Mouse (Mus musculus): ENCODE results near the gene Nkpd1. TPM values are rescaled to one million over a fixed set of nuclear protein-coding genes. Genes with fewer than 3 reads are reported as not detected.
"Not testable (repeated sequence)": the region's sequence is repeated elsewhere in the genome, so short reads cannot be mapped to it uniquely, and the experiment has no call there.

Gene Nkpd1
- polyA plus RNA-seq, 1 experiment from 2014 or later: 0.83 TPM

DNA sequence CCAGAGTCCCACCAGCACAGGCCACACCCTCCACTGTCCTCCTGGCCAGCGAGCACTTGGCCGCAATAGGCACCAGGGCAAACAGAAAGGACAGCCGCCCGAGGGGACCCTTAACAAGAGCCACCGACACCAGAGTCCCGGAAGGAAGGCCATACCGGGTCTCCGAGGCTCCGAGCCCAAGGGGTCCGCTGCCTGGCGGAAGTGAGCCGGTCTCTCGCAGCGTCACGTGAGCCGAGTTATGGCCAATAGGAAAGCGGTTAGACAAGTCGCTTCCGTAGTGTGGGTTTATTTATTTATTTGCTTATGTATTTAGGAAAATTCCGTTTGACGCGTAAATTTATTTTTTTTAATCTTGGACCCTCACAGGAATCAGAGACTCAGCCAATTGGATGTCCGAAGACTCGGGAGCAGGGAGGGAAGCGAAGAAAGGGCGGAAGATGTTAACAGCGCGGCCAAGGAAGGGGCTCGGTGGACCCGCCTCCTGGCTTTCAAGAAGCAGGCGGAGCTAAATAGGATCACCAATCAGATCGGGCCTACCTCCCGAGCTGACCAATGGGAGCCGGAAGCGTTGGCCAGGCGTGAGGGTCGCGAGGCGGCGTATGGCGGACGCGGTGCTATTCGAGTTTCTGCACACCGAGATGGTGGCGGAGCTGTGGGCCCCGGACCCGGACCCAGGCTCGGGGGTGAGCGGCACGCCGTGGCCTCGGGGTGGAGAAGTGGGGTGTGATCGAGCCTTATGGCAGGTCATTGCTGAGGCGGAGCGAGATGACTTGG is 9.3 kb upstream of the Nkpd1 start, which contains the start of the genes Bloc1s3 and Trappc6a:
Gene Bloc1s3 (minus strand): TSS at position 218 of the 774 bp plus-strand sequence.
Gene Trappc6a (plus strand): TSS at position 246 of the 774 bp plus-strand sequence.
- no peaks in the 10 kb centered on the region for H3K36me3 ChIP-seq
- H3K27me3 ChIP-seq (replicated peaks): no peaks in the 10 kb centered on the region
- WGBS: under 1% methylated on average over 56 of the region's 56 CpGs
- peak within 1 kb of the TSS; percentile 91 for H3K4me3 ChIP-seq (replicated peaks)
- H3K27ac ChIP-seq: peak within 1 kb of the TSS; percentile 77
- no peaks in the 10 kb centered on the region for H3K9me3 ChIP-seq
- peaks cover 21% of the 10 kb centered on the region for H3K4me1 ChIP-seq
- peak; percentile 95 for ATAC-seq (ENCODE audit: insufficient read depth, low FRiP score, low read depth)
- peak within 1 kb of the TSS; percentile 62 for H3K9ac ChIP-seq
- H3K4me2 ChIP-seq: peak within 1 kb of the TSS; percentile 98

DNA sequence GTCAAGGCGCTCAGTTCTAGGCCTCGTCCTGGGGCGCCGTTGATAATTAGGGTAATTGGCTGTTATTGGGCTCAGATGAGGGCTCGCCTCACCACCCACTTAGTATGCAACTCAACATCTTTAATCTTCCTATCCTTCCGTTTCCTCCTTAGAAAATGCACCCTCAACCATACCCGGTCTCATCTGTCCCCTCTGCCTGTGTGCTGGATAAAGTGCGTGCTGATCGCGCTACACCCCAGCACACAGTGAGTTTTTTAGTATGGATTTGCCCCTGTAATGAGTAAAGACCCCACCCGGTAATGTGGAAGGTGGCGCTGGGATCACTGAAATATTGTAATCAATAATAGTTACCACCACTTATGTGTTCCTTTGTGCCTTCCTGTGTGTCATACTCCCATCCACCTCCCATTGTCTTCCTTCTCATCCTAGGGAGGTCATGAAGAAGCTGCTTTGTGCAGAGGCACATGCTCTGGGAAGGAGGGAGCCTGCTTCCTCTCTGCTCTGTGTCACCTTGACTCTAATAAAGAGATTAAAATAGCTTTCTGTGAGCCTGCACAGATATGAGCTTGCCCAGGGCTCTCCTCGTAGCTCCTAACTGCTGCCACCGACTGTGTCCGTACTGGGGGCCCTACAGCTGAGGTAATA is 8.6 kb upstream of the Nkpd1 start:
- 6% methylated on average over 15 of the region's 15 CpGs for WGBS

GRCm38 (mm10) chr7:19509786-19510185 is 7.9 kb upstream of the Nkpd1 start:
- H3K27ac ChIP-seq: no peak overlapping the region
- 95% methylated on average over 7 of the region's 7 CpGs for WGBS
- no peak overlapping the region for H3K9ac ChIP-seq

More for the DNA sequence above, 8.6 kb upstream of the Nkpd1 start:
- Histone ChIP-seq H3K4me1 (peaks cover 21% of the 10 kb centered on the region), H3K27ac (peak overlapping the region; percentile 77), H3K27me3 (replicated peaks) (no peaks in the 10 kb centered on the region), H3K4me3 (replicated peaks) (peak overlapping the region; percentile 91), H3K9me3 (no peaks in the 10 kb centered on the region), H3K4me2 (peak overlapping the region; percentile 98), H3K36me3 (no peaks in the 10 kb centered on the region), H3K9ac (peak overlapping the region; percentile 62)
- ATAC-seq (ENCODE audit: insufficient read depth, low FRiP score, low read depth): no peak; the same call in 1 of the 2 replicates

DNA sequence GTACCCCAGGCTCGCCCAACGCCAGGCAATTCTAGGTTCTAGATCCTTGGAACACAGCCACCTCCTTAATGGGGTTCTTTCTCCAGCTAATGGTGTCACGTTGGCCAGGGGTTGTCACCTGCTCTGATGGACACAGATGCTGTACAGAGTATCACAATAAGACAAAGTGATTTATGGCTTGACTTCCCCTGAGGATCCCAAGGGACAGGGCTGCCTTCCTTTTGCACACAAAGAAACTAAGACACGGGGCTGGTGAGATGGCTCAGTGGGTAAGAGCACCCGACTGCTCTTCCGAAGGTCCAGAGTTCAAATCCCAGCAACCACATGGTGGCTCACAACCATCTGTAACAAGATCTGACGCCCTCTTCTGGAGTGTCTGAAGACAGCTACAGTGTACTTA is 5.7 kb upstream of the Nkpd1 start:
- not testable (repeated sequence) for H3K36me3 ChIP-seq; H3K9ac ChIP-seq; H3K9me3 ChIP-seq; H3K4me3 ChIP-seq (replicated peaks); H3K4me2 ChIP-seq; ATAC-seq (ENCODE audit: insufficient read depth, low FRiP score, low read depth); H3K27ac ChIP-seq; H3K27me3 ChIP-seq (replicated peaks)
- H3K4me1 ChIP-seq: peaks cover 17% of the 10 kb centered on the region
- 87% methylated on average over 7 of the region's 7 CpGs for WGBS

More at GRCm38 (mm10) chr7:19509786-19510185, 7.9 kb upstream of the Nkpd1 start:
- Histone ChIP-seq H3K4me3 (replicated peaks) (no peak overlapping the region), H3K9me3 (no peaks in the 10 kb centered on the region), H3K4me1 (peaks cover 21% of the 10 kb centered on the region), H3K36me3 (no peaks in the 10 kb centered on the region), H3K27me3 (replicated peaks) (no peaks in the 10 kb centered on the region), H3K4me2 (peak overlapping the region; percentile 98)
- no peak for ATAC-seq (ENCODE audit: insufficient read depth, low FRiP score, low read depth)

DNA sequence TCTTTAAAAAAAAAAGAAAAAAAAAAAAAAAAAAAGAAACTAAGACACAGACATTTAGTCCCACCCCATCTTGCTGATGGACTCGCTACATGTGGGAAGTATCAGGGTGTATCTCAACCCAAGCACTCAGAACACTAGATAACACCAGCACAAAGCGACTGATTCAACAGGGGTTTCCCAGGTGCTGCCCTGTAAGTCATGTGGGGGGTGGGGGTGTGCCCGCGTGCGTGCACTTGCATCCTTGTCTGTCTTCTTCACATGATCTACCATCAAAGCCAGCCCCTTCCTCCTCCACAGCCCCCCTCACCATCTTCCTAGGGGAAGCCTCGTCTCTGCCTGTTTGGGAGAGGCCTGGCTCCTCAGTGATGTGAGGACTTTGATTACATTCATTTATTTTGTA is 5.3 kb upstream of the Nkpd1 start:
- 74% methylated on average over 6 of the region's 6 CpGs for WGBS
- no peak for ATAC-seq (ENCODE audit: insufficient read depth, low FRiP score, low read depth)

GRCm38 (mm10) chr7:19520032-19520431 is 2.4 kb downstream of the Nkpd1 start:
- peaks cover 73% of the 10 kb centered on the region for H3K27me3 ChIP-seq (replicated peaks)
- no peak overlapping the region for H3K9ac ChIP-seq
- peak overlapping the region; percentile 45 for H3K4me2 ChIP-seq
- no peak overlapping the region for H3K27ac ChIP-seq
- no peaks in the 10 kb centered on the region for H3K9me3 ChIP-seq
- H3K4me1 ChIP-seq: peaks cover 27% of the 10 kb centered on the region
- peak overlapping the region; percentile 17; the same call in 1 of the 2 replicates for H3K4me3 ChIP-seq (replicated peaks)
- no peaks in the 10 kb centered on the region for H3K36me3 ChIP-seq
- 7% methylated on average over 23 of the region's 23 CpGs for WGBS
- ATAC-seq (ENCODE audit: insufficient read depth, low FRiP score, low read depth): no peak

More for the DNA sequence above, 5.3 kb upstream of the Nkpd1 start:
- Histone ChIP-seq H3K4me1 (peaks cover 12% of the 10 kb centered on the region), H3K4me3 (replicated peaks) (no peak overlapping the region), H3K27me3 (replicated peaks) (no peaks in the 10 kb centered on the region), H3K36me3 (no peaks in the 10 kb centered on the region), H3K27ac (no peak overlapping the region), H3K9me3 (no peaks in the 10 kb centered on the region), H3K4me2 (no peak overlapping the region), H3K9ac (no peak overlapping the region)

DNA sequence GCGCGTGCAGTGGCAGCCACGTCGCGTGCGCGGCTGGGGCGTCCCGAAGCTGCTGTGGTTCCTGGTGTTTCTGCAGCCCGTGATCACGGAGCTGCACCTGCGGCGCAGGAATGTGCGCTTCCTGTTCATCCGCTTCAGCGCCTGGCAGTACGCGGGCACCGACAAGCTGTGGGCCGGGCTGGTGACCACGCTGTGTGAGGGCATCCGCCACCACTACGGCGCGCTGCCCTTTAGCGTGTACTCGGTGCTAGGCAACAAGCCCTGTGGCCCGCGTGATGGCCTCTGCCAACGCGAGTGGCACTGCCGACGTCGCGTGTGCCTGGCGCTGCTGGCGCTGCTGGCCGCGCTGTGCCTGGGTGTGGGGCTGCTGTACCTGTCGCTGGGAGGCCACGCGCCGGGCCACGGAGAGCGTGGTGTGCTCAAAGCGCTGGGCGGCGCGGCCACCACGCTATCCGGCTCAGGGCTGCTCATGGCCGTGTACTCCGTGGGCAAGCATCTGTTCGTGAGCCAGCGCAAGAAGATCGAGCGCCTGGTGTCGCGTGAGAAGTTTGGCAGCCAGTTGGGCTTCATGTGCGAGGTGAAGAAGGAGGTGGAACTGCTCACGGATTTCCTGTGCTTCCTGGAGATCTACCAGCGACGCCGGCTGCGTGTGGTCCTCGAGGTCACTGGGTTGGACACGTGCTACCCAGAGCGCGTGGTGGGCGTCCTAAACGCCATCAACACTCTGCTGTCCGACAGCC is 5.5 kb downstream of the Nkpd1 start:
- H3K4me1 ChIP-seq: peaks cover 27% of the 10 kb centered on the region
- no peaks in the 10 kb centered on the region for H3K36me3 ChIP-seq
- H3K4me3 ChIP-seq (replicated peaks): peak overlapping the region; percentile 44
- ATAC-seq (ENCODE audit: insufficient read depth, low FRiP score, low read depth): no peak
- no peak overlapping the region for H3K9ac ChIP-seq
- peak overlapping the region; percentile 95 for H3K4me2 ChIP-seq
- H3K27ac ChIP-seq: no peak overlapping the region
- no peaks in the 10 kb centered on the region for H3K9me3 ChIP-seq
- WGBS: 9% methylated on average over 72 of the region's 72 CpGs
- H3K27me3 ChIP-seq (replicated peaks): peaks cover 74% of the 10 kb centered on the region

DNA sequence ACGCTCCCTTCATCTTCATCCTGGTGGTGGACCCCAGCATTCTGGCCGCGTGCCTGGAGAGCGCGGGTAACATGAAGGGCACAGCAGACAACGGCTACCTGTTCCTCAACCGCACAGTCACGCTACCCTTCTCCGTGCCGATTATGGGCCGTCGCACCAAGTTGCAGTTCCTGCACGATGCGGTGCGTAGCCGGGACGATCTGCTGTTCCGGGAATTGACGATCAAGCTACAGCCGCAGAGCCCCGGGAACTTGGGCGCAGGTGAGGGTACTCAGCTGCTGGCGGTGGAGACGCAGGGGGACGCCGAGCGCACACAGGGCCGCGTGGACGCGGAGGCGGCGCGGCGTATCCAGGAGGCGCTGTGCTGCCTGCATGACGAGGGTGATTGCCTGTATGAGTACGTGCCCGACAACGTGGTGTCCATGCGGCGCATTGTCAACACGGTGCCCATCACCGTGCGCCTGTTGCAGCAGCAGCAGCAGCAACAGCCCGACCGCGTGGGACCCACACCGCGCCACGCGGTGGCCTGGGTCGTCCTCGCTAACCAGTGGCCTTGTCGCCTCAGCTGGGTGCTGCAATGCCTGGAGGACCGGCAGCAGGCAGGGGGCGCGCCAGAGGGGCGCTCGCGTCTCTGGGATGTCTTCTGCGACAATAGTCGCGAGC is 6.2 kb downstream of the Nkpd1 start:
- Histone ChIP-seq H3K27ac (no peak overlapping the region), H3K4me3 (replicated peaks) (peak overlapping the region; percentile 44), H3K36me3 (no peaks in the 10 kb centered on the region), H3K27me3 (replicated peaks) (peaks cover 67% of the 10 kb centered on the region), H3K4me1 (peaks cover 27% of the 10 kb centered on the region), H3K9ac (0 out of 2 replicates have a peak overlapping the region, but pooled peaks have one; percentile 6), H3K4me2 (peak overlapping the region; percentile 95), H3K9me3 (no peaks in the 10 kb centered on the region)
- WGBS: 1% methylated on average over 64 of the region's 64 CpGs
- ATAC-seq (ENCODE audit: insufficient read depth, low FRiP score, low read depth): peak; percentile 29; the same call in 1 of the 2 replicates

GRCm38 (mm10) chr7:19524420-19525104 is 6.9 kb downstream of the Nkpd1 start:
- Histone ChIP-seq H3K27me3 (replicated peaks) (peaks cover 60% of the 10 kb centered on the region), H3K4me3 (replicated peaks) (peak overlapping the region; percentile 44), H3K36me3 (0 out of 2 replicates have a peak, but pooled peaks cover under 1% of the 10 kb centered on the region), H3K9ac (0 out of 2 replicates have a peak overlapping the region, but pooled peaks have one; percentile 6), H3K27ac (no peak overlapping the region), H3K9me3 (no peaks in the 10 kb centered on the region), H3K4me1 (peaks cover 27% of the 10 kb centered on the region), H3K4me2 (peak overlapping the region; percentile 95)
- WGBS: 16% methylated on average over 24 of the region's 24 CpGs
- no peak for ATAC-seq (ENCODE audit: insufficient read depth, low FRiP score, low read depth)

GRCm38 (mm10) chr7:19525105-19525481 is 7.5 kb downstream of the Nkpd1 start:
- Histone ChIP-seq H3K9ac (no peak overlapping the region), H3K27me3 (replicated peaks) (peaks cover 55% of the 10 kb centered on the region), H3K4me2 (no peak overlapping the region), H3K27ac (no peak overlapping the region), H3K9me3 (no peaks in the 10 kb centered on the region), H3K4me1 (peaks cover 22% of the 10 kb centered on the region), H3K4me3 (replicated peaks) (no peak overlapping the region), H3K36me3 (0 out of 2 replicates have a peak, but pooled peaks cover 4% of the 10 kb centered on the region)
- no peak for ATAC-seq (ENCODE audit: insufficient read depth, low FRiP score, low read depth)
- WGBS: 81% methylated on average over 2 of the region's 2 CpGs

- Histone ChIP-seq H3K4me3 (replicated peaks) (no peak overlapping the region), H3K9me3 (no peaks in the 10 kb centered on the region), H3K4me1 (no peaks in the 10 kb centered on the region), H3K36me3 (peaks cover 45% of the 10 kb centered on the region), H3K4me2 (no peak overlapping the region), H3K27me3 (replicated peaks) (no peaks in the 10 kb centered on the region), H3K9ac (no peak overlapping the region), H3K27ac (no peak overlapping the region)
- ATAC-seq (ENCODE audit: insufficient read depth, low FRiP score, low read depth): no peak
- 73% methylated on average over 10 of the region's 10 CpGs for WGBS
Measured at GRCm38 (mm10) chr7:19531077-19531476, 13.4 kb downstream of the Nkpd1 start.
